Mouse (Mus musculus) cerebellum, adult 9-10 months (tissue): ENCODE data around the gene Nt5c2.
"Not testable (repeated sequence)": the region's sequence is repeated elsewhere in the genome, so short reads cannot be mapped to it uniquely, and the experiment has no call there.

Experiments
- DNase-seq: peaks from one replicate; pipeline ENCODE4 v3.0.0; 2022

Nt5c2 gene

GRCm38 (mm10) chr19:47015965-47016364, 1.0 kb upstream of the Nt5c2 start:
- no peak for DNase-seq

- DNase-seq = peak; percentile 63
These were observed 443 bp upstream of the Nt5c2 start for GRCm38 (mm10) chr19:47015396-47015795.

DNA sequence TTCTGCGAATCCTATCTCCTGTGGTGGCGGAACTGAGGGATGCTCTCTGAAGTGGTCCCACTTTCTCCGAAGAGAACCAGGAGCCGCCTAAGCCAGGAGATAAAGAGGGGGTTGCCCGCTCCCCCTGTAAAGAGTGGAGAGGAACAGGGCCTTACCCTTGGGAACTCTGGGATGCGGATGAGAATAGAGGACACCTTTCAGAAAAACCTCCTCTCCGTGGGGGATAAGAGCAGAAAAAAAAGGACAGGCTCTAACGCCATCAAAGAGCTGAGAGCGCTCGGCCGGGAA, 850 bp downstream of the Nt5c2 start:
- peak; percentile 58 for DNase-seq

DNA sequence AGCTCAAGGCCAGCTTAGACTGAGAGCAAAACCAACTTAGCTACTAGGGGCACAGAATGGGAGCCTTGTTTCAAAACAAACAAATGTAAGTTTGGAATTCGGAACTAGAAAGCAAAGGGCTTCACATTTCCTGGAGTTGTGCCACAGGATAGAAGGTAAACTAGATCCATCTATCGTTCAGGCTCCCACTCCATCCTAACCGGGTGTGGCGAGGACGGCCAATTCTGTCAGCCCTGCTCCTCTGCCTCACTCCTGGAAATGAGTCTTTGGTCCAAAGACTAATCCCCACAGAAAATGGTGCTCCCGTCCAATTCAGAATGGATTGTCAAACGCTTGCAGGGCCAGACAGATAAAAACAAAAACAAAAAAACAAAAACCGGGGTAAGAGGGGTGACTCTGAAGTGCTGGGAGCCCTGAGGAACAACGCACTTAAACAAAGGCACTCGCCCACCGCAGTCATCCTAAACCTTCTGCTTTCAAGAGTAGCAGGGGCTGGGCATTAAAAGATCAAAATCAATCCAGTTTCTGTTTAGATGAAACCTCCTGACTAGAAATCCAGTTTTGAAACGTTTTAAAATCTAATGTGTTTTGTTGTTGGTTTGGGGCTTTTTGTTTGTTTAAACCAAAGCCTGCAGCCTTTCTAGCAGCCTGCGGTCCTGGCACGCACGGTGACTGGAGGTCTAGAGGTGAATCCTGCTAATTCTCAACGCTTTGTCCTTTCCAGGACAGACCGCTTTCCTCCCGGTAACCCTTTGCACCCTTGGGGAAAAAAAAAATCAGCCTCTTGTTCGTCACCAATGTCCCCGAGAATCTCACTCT, 1.4 kb downstream of the Nt5c2 start:
- DNase-seq = no peak

DNA sequence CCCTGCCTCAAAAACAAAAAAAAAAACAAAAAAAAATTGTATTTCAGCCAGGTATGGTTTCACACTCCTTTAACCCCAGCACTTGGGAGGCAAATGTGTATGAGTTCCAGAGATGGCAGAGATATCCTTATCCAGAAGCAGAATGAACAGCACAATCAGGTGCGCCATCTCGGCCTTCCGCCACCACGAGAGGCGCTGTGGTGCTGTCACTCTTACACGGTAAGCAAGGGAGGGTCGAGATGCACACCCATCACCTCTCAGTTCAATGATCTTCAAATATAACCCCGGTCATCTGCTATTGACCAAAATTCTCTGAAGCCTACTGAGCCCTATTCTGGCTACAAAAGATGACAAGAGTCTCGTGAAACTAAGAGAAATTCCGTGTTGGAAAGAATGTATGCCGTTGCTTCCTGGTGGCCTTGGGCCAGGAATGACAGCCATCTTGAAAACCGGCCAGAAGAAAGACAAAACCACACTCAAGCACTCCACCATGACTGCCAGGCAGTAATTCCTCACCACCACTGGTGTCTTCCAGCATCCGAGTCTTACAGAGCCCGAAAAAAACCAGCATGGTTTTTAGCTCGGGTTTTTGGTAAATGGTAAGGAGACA, 2.3 kb downstream of the Nt5c2 start:
- DNase-seq = peak; percentile 63

GRCm38 (mm10) chr19:47009943-47010342, 5.0 kb downstream of the Nt5c2 start:
- no peak for DNase-seq

DNA sequence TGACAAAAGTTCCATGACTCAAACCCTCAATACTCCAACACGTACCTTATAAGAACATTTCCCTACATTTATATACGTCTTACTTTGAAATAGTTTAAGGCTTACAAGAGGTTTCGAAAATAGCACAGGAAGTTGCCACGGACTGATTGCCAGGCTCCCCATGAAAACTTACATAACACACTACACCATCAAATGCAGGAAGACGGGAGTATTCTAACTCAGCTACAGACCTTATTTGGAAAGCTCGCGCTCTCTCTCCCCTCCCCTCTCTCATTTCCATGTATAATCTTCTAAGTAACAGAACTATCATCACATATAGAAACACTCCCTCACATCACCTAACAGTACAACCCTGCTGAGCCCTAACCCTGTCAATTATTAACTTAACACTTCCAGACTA, 5.5 kb downstream of the Nt5c2 start:
- DNase-seq = no peak

- no peak for DNase-seq
These were observed 8.6 kb downstream of the Nt5c2 start for GRCm38 (mm10) chr19:47006321-47006720.

DNA sequence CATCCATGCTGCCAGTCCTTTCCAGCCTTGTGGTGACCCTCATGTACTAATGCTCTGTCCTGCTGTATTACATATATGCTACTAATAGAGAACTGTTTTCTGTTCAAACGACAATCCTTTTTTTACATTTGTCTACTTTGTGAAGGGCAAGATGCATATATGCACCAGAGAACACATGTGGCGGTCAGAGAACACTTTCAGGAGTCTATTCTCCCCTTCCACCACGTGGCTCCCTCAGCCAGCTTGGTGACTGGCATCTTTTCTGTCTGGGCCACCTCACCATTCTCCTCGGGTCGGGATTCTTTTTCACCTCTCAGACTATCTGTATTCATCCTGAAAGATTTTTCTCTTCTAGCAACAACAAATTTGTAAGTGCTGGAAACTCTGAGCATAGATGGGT, 9.1 kb downstream of the Nt5c2 start:
- no peak for DNase-seq

DNA sequence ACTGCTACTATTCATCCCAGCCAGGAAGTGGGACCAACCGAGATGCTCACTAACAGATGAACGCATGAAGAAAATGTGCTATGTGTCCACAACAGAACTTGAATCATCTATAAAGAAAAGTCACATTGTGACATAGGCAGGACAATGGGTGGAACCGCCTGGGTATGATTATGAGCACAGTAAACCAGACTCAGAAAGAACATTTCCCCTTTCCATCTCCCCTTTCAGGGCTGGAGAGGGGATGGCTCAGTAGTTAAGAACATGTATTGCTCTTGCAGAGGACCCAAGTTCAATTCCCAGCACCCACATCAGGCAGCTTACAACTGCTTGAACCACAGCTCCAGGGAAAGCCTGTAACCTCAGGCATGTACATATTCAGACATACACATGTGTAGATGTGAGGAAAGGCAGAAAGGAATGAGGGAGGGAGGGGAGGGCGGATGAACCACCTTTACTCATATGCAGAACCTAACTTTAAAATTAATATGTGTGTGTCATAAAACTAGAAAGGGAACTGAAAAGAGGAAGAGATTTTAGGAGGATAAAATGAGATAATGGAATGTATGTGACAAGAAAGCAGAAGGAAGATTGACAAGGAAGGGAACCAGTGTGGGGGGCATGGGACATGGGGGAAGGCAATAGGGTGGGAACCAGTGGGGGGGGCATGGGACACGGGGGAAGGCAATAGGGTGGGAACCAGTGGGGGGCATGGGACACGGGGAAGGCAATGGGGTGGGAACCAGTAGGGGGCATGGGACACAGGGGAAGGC, 11.0 kb downstream of the Nt5c2 start:
- no peak for DNase-seq

DNA sequence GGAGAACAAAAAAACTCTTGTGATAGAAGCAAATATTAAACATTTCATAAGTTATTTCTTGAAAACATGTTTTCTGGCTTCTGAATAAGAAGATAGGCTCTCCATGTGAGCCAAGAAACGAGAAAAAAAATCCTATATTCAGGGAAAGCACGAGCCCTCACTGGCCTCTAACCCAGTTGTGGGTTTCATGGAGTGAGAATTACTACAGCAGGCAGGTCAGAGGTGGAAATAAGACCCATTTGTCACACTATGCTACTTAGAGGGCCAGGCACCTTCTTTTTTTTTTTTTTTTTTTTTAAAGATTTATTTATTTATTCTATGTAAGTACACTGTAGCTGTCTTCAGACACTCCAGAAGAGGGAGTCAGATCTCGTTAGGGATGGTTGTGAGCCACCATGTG, 14.6 kb downstream of the Nt5c2 start:
- DNase-seq = not testable (repeated sequence)

DNA sequence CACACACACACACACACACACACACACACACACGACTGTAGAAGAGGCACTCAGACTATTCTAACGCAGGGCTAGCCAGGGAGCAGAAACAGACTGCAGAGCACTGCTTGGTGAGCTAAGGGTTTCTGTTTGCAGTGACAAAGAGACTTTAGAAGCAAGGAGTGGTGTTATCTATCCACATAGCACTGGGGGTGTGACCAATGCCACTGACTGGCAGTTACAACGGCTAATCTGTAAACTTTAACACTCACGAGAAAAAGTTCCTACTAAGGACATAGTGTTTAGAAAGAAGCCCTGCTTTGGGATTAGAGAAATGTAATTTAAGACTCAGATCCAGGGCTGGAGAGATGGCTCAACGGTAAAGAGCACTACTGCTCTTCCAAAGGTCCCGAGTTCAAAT, 15.2 kb downstream of the Nt5c2 start:
- DNase-seq = no peak

- DNase-seq = no peak
These were observed 16.0 kb downstream of the Nt5c2 start for GRCm38 (mm10) chr19:46998953-46999352.

GRCm38 (mm10) chr19:46998168-46998870, 16.6 kb downstream of the Nt5c2 start:
- peak; percentile 62 for DNase-seq

GRCm38 (mm10) chr19:46996095-46996494, 18.9 kb downstream of the Nt5c2 start:
- peak; percentile 53 for DNase-seq

DNA sequence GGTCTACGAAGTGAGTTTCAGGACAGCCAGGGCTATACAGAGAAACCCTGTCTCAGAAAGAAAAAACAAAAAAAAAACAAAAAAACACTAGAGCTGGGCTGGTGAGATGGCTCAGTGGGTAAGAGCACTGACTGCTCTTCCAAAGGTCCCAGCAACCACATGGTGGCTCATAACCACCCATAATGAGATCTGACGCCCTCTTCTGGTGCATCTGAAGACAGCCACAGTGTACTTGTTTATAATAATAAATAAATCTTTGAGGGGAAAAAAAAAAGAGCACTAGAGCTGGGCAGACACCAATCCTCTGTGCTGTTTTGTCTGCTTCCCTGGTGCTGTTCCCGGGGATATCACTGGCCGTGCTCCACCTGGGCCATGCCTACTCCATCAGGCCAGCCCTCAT, 22.6 kb downstream of the Nt5c2 start:
- DNase-seq = not testable (repeated sequence)

GRCm38 (mm10) chr19:46991145-46991544, 23.8 kb downstream of the Nt5c2 start:
- DNase-seq = peak; percentile 90

DNA sequence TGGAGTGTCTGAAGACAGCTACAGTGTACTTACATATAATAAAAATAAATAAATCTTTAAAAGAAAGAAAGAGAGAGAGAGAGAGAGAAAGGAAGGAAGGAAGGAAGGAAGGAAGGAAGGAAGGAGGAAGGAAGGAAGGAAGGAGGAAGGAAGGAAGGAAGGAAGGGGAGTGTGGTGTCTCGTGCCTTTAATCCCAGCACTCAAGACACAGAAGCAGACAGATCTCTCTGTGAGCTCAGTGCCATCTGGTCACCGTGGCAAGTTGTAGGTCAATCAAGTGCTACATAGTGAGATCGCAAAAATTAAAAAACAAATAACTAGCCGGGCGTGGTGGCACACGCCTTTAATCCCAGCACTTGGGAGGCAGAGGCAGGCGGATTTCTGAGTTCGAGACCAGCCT, 24.3 kb downstream of the Nt5c2 start:
- DNase-seq = not testable (repeated sequence)

- no peak for DNase-seq
These were observed 24.8 kb downstream of the Nt5c2 start for GRCm38 (mm10) chr19:46990153-46990518.

GRCm38 (mm10) chr19:46989479-46990152, 25.3 kb downstream of the Nt5c2 start:
- DNase-seq = no peak

DNA sequence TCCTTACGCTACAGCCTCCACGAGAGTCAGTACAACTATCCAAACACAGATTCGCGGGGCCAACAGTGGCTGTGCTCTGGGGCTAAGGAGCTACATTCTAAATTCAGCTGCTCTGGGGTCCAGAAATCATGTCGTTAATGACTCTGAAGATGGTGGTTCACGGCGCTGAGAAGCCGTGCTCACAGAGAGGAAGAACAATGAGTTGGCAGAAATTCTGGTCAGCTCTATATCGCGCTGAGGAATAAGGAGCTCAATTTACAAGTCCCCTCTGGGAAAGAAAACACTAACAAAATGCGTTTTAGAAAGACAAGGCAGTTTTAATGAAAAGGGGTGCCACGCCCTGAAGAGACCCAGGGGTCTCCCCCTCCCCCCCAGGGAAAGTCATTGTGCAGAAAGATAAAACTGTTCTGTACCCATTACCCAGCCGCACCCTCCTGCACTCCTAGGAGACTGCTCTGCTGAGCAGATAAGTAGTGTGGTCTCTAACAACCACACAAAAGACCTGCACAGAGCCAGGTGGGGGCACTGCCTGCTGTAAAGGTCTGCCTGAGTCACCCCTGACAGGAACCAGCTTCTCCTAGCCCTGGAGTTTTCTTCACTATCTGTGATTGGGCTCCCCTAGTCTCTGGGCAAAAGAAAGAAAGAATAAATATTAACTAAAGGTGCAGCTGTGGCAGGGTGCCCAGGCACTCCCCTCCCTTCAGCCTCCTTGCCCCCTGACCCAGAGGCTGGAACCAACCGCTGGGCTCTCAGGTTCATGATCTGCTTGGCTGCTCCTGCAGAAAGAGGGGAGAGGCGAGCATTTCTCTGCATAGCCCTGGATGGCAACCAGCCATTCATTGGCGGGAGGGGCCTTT, 26.5 kb downstream of the Nt5c2 start:
- no peak for DNase-seq

GRCm38 (mm10) chr19:46987646-46988045, 27.3 kb downstream of the Nt5c2 start:
- no peak for DNase-seq
